Mouse (Mus musculus): ENCODE measurements around the gene Lrriq3. TPM values are rescaled to one million over a fixed set of nuclear protein-coding genes. Genes with fewer than 3 reads are reported as not detected.

Lrriq3 gene
- polyA plus RNA-seq, 1 experiment from 2014 or later: 1.8 TPM

GRCm38 (mm10) chr3:155234919-155235318 is 141.7 kb downstream of the Lrriq3 start:
- Histone ChIP-seq H3K4me3 (ENCODE audit: low read length) (no peak overlapping the region), H3K4me2 (replicated peaks; ENCODE audit: low read depth, low read length) (no peak overlapping the region), H3K4me1 (ENCODE audit: insufficient read depth, low read length) (no peaks in the 10 kb centered on the region), H3K27ac (ENCODE audit: low read length) (no peak overlapping the region), H3K27me3 (ENCODE audit: insufficient read depth, low read length) (no peaks in the 10 kb centered on the region), H3K9me3 (ENCODE audit: low read length) (no peaks in the 10 kb centered on the region), H3K36me3 (ENCODE audit: insufficient read depth, low read length) (no peaks in the 10 kb centered on the region), H3K9ac (replicated peaks; ENCODE audit: low read length) (no peak overlapping the region)
- 3% methylated on average over 1 of the region's 1 CpGs for WGBS
- peak; percentile 63; the same call in 1 of the 2 replicates for ATAC-seq (ENCODE audit: low FRiP score, low TSS enrichment)

GRCm38 (mm10) chr3:155235502-155235901 is 142.3 kb downstream of the Lrriq3 start:
- Histone ChIP-seq H3K9me3 (ENCODE audit: low read length) (no peaks in the 10 kb centered on the region), H3K4me2 (replicated peaks; ENCODE audit: low read depth, low read length) (no peak overlapping the region), H3K36me3 (ENCODE audit: insufficient read depth, low read length) (no peaks in the 10 kb centered on the region), H3K27ac (ENCODE audit: low read length) (no peak overlapping the region), H3K9ac (replicated peaks; ENCODE audit: low read length) (no peak overlapping the region), H3K4me3 (ENCODE audit: low read length) (no peak overlapping the region), H3K4me1 (ENCODE audit: insufficient read depth, low read length) (no peaks in the 10 kb centered on the region), H3K27me3 (ENCODE audit: insufficient read depth, low read length) (no peaks in the 10 kb centered on the region)
- ATAC-seq (ENCODE audit: low FRiP score, low TSS enrichment): no peak

Other genes starting within 250 kb of the Lrriq3 start
- not detected in 2 replicates for gene Tnni3k, start 38.0 kb upstream of the Lrriq3 start, polyA plus RNA-seq (2015; fragmentation: Nextera tagmentation; extraction: Ambion mirVana)
- 14.3 and 14.7 TPM in 2 replicates for gene Fpgt, start within 50 bp of the Lrriq3 start, polyA plus RNA-seq (2015; fragmentation: Nextera tagmentation; extraction: Ambion mirVana)